Mouse (Mus musculus) lung, postnatal 0 days (tissue): ENCODE measurements at regions not wholly inside any gene's neighbourhood (a gene's known extent, or its start where the extent isn't known, plus 50 kb on each side); places are given as distances from the start of the nearest gene placed in this dataset.

Experiments
- CTCF ChIP-seq: IDR thresholded peaks from 2 replicates; pipeline ENCODE4 v1.5.1; 2016; ENCODE audit warnings: antibody characterized with exemption, mild to moderate bottlenecking
- EP300 ChIP-seq: IDR thresholded peaks from 2 replicates; pipeline ENCODE4 v1.6.1; 2016; ENCODE audit warnings: antibody characterized with exemption, mild to moderate bottlenecking, control low read depth

DNA sequence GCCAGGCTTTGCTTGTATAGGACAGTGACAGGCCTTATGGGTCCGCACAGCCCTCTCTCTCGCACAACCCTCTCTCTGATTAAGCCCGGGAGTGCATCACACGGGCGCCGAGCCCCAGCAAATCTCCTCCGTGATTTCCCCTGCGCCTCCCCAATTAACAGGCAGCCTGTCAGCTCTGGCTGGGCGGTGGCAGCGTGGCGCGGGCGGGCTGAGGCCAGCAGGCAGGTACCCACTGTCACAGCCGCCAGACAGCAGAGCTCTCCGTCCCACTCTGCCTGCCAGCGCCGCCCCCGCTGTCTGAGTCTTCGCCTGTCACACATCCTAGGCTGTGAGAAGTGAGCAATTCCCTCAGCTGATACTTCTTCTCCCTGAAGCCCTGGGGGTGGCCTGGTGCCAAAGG lies 196.6 kb upstream of the Zfp703 start:
- no peak for TF ChIP-seq CTCF
- no peak for TF ChIP-seq EP300
